Mouse (Mus musculus): ENCODE measurements around the gene Cyp2d22.
"Not testable (repeated sequence)": the region's sequence is repeated elsewhere in the genome, so short reads cannot be mapped to it uniquely, and the experiment has no call there.

Cyp2d22 gene

GRCm38 (mm10) chr15:82379871-82380713 lies at the start of gene Cyp2d22:
Gene Cyp2d22, minus strand, starts transcription at chr15:82380260.
- DNase-seq: peak; percentile 76

GRCm38 (mm10) chr15:82423471-82423870 lies 43.4 kb upstream of the Cyp2d22 start:
- no peak for DNase-seq

GRCm38 (mm10) chr15:82422935-82423334 lies 42.9 kb upstream of the Cyp2d22 start:
- DNase-seq: no peak

GRCm38 (mm10) chr15:82418616-82419015 lies 38.6 kb upstream of the Cyp2d22 start:
- DNase-seq: no peak

- DNase-seq: peak; percentile 87
Observed at GRCm38 (mm10) chr15:82416797-82417789, 37.0 kb upstream of the Cyp2d22 start.

GRCm38 (mm10) chr15:82407536-82407935 lies 27.5 kb upstream of the Cyp2d22 start:
- no peak for DNase-seq

GRCm38 (mm10) chr15:82406981-82407380 lies 26.9 kb upstream of the Cyp2d22 start, which contains the start of gene Cyp2d10:
Gene Cyp2d10, minus strand, starts transcription at chr15:82407195.
- no peak for DNase-seq

DNA sequence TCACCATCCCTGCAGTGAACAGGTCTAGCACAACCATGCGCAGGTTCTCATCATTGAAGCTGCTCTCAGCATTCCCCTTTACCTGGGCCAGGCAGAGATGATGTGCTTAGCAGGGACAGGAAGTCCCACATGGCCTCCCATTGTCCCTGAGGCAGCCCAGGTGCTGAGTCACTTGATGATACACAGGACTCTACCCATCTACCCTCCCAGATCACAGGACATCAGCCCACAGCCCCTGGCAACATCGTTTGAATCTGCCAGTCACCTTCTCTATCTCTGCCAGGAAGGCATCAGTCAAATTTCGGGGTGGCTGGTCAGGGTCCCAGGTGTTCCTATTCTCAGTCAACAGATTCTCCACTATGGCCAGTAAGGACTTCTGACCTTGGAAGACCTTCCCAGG lies 24.1 kb upstream of the Cyp2d22 start:
- DNase-seq: no peak

GRCm38 (mm10) chr15:82403606-82404005 lies 23.5 kb upstream of the Cyp2d22 start:
- no peak for DNase-seq

DNA sequence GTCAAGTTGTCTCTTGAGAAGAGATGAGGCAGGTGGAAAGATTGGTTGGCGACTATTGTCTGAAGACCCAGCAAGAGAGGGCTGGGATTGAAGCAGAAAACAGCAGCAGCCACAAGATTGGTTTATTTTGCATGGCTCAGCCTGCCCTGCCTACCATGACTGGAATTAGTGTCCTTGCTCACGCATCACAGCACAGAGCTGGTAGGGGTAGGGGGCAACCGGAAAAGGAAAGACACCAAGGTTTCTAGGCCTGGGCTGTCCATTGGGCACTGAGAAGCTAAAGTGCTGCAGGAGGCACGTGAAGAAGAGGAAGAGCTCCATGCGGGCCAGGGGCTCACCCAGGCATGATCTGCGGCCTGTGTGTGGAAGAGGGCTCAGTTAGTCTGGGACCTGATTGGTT lies 22.7 kb upstream of the Cyp2d22 start:
- no peak for DNase-seq

DNA sequence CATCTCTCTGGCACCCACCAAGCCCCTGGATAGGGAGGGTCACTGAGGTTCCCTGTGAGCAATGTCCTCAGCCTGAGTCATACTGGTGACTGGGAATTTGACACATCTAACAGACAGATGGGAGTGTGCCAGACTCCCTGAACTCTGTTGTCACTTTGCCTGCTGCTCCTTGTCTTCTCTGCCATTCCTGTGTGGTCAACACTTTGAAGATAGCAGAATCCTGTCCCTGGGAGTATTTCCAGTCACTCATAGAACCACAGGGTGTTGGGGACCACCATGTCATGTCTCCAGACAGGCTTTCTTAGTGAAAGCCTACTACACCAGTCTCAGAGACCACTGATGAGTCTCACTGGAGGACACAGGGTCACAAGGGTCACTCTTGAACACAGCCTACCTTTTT lies 22.0 kb upstream of the Cyp2d22 start:
- no peak for DNase-seq

DNA sequence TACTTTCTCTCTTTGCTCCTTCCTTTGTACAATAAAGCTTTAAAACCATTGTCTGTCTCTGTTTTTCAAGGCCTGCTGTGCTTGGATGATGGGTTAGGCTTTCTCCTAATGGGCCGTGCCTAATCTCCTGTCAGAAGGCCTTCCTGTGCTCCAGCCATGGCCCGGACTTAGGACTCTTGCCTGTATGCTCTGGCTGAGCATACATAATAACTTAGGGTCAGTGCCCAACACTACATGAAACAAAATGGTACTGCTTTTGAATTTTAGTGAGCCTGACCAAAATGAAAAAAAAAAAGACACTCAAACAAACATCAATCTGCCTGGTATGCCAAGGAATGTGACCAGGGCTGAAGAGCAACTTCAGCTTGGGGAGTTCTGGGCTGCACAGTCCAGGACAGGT lies 21.5 kb upstream of the Cyp2d22 start:
- DNase-seq: no peak

DNA sequence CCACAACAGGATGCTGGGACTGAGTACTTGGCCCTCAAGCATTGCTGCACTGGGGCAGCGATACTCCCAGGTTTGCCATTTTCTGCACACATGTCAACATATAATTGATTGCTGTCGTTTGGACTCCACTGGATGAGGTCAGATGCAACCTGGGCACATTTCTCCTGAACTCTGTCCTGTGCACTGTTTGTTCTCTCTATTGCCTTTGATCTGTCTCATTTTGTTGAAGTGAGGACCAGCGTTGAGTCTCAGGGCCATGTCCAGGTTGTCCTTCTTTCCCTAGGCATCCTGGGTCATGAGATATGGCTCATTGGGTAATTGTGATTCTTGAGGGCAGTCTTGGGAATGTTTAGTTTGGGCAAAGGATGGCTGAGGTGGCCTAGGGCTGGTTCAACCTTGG lies 15.9 kb upstream of the Cyp2d22 start:
- DNase-seq: not testable (repeated sequence)

DNA sequence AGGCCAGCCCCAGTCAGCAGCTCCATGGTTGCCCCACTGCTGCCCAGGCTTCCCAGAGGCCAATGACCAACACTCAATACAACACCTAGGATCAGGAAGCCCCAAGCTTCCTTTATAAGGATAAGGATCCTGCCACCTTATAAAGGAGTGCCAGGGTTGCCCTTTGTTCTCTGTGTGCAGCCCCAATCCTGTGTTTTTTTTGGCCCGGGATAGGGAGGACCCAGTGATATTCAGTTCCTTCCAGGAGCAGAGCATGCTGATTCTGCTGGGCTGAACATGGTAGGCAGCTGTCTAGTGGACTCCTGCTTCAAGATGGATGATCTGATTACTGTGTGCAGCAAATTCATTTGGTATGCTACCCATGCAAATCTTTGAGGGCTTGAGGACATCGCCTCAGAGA lies 13.9 kb upstream of the Cyp2d22 start, which contains the start of gene Cyp2d11:
Gene Cyp2d11, minus strand, starts transcription at position 101 of the 400 bp plus-strand sequence.
- not testable (repeated sequence) for DNase-seq

DNA sequence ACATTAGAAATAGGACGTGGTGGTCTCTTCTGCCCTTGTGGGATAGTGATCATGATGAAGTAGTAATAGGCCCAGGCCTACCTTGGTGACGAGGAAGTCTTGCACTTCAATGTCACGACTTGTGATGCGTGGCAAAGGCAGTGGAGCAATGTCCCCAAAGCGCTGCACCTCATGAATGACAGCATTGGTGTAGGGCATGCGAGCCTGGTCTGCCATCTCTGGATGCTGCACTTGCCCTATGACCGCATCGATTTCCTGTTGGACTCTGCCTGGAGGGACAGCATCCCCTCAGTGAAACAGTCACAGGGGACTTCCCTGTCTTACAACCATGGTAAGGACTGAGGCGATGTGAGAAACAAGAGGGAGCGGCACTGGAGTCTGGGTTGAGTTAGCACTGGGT lies 9.9 kb upstream of the Cyp2d22 start:
- DNase-seq: not testable (repeated sequence)

DNA sequence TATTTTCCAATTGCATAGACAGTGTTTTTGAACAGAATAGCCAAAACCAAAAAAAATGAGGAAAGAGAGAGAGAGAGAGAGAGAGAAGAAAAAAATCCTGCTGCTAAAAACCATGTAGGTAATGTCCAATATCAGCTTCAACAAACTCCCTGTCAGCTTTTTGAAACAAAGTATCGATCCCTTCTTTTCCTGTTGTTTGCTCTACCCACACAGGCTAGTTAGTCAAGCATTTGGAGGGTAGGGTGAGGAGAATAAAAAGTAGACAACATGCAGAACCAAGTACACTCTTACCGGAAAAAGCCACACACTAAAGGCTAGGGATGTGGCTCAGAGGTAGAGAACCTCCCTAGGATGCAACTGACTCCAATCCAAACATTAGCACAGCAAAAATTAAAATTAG lies 5.7 kb upstream of the Cyp2d22 start:
- no peak for DNase-seq

DNA sequence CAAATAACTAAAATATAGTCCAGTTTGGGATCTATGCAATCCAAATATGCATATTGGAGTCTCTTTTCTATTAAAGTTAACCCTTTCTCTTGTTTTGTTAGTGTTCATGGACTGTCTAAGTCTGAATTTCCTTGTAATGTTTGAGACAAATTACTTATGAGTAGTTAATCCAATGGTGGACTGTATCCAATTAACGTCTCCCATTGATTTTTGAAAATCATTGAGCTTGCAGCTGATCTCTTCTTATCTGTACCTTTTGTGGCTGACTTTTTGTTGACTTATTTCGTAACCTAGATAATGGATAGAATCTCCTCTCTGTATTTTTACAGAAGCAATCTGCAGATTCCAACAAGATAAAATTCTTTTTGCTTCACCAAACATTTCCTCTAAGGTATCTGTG lies 2.4 kb upstream of the Cyp2d22 start:
- no peak for DNase-seq

GRCm38 (mm10) chr15:82380714-82381062 lies 628 bp upstream of the Cyp2d22 start:
- DNase-seq: no peak

- DNase-seq: no peak
Observed at GRCm38 (mm10) chr15:82379511-82379870, 569 bp downstream of the Cyp2d22 start.

DNA sequence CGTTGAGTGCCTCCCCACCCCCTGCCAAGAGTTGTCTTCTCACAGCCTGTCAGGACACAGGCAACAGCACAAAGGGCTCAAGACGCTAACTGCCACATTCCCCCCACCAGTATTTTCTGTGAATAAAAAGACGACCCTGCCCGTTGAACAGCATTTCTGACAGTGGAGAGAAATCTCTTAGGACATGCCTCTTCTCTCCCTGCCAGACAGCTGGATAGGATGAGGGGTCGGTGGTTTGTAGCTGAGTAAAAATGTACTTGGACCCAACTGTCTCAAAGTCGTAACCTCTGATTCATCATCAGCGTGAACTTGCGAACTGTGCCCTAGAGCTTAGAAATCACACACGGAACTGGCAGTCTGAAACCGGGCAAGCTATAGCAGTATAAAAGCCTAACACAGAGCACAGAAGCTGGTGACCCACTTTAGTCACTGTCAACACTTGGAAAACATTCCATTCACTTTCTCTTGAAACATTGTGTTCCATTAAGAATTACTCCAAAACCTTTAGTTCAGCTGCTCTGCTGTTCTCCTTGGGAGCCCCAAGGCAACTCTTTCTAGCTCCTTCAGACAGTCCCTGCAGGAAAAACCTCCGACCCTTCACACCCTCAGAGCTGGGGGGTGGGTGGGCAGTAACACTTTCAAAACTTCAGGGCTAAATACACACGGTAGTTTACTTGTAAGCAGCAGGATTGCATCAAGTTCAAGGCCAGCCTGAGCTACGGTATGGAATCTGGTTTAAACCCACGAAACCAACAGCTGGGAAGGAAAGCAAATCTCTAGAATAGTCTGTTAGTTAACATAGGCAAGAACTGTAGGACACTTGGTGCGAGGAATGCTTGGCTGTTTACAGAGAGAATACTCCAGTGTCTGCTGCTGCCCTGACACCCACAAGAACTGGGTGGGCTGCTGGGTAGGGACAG lies 1.5 kb downstream of the Cyp2d22 start:
- no peak for DNase-seq

- DNase-seq: no peak
Observed at GRCm38 (mm10) chr15:82377701-82378100, 2.4 kb downstream of the Cyp2d22 start.

GRCm38 (mm10) chr15:82376393-82377138 lies 3.5 kb downstream of the Cyp2d22 start:
- peak; percentile 39 for DNase-seq
